Mouse (Mus musculus): ENCODE measurements at regions not wholly inside any gene's neighbourhood (a gene's known extent, or its start where the extent isn't known, plus 50 kb on each side); places are given as distances from the start of the nearest gene placed in this dataset.
"Not testable (repeated sequence)": the region's sequence is repeated elsewhere in the genome, so short reads cannot be mapped to it uniquely, and the experiment has no call there.

- DNase-seq (ENCODE audit: low read depth): no peak
Observed at GRCm38 (mm10) chr8:35020480-35020879, 745.1 kb upstream of the Gm19410 start.

DNA sequence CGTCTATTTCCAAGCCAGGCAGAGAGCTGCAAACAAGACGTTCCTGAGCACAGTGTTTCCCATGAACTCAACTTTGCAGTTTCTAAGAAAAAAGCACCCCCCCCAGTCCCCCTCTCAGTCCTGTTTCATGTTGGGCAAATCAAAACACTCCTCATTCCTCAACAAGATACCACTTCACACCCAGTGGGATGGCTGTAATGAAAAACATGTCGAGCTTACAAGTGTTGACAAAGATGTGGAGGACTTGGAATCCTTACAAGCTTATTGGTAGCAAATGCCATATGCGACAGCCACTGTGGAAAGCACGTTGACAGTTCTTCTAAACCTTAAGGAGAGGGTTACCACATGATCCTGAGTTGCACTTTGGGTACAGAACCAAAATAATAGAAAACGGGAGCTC, 742.9 kb upstream of the Gm19410 start:
- no peak for DNase-seq (ENCODE audit: low read depth)

DNA sequence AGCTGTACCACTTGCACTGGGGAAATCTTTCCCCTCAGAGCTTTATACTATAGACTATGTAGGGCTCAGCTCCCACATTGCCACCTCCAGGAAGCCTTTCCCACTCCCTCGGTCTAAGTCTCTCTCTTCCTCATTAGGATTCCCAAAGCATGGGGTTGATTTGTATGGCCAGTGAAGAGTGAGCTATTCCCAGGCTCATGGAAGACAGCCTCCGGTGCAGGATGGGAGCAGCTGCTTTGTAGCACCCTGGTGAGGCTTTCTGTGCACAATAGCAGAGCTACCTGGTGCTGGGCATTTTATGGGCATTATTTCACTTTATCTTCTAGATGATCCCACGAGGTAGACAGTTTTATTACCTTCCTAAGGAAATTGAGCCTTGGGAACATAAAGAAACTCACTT, 717.8 kb upstream of the Gm19410 start:
- no peak for DNase-seq (ENCODE audit: low read depth)

DNA sequence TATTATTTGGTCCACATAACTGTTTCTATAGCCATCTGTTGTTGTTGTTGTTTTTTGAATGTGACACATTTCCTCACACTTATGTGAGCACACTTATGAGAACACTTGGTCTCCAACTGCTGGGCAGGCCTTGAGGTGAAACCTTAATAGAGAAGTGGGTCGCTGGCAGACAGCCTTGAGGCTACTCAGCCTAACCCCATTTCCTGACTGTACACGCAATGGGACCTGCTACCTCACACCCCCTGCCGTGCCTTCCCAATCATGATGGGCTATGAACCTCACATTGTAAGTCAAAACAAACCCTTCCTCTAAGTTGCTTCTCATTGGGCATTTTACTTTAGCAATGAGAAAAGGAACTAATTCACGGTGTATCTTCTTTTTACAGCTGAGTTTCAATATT, 712.1 kb upstream of the Gm19410 start:
- no peak for DNase-seq (ENCODE audit: low read depth)

- DNase-seq (ENCODE audit: low read depth): no peak
Observed at GRCm38 (mm10) chr8:35061048-35061447, 704.5 kb upstream of the Gm19410 start.

DNA sequence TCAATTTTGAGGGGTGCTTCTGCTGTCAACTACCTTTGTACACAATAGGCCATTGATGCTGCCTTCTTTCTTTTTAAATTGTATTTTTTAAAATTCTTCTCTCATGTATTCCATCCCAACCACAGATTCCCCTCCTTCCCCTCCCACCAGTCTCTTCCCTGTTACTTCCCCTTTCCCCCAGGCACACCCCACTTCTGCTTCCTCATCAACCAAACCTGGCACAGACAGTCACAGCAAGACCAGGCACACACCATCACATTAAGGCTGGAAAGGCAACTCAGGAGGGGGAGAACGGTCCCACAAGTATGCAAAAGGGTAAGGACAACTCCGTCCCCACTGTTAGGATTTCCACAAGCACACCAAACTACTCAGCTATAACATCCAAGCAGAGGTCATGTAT, 697.4 kb upstream of the Gm19410 start:
- DNase-seq (ENCODE audit: low read depth): no peak

DNA sequence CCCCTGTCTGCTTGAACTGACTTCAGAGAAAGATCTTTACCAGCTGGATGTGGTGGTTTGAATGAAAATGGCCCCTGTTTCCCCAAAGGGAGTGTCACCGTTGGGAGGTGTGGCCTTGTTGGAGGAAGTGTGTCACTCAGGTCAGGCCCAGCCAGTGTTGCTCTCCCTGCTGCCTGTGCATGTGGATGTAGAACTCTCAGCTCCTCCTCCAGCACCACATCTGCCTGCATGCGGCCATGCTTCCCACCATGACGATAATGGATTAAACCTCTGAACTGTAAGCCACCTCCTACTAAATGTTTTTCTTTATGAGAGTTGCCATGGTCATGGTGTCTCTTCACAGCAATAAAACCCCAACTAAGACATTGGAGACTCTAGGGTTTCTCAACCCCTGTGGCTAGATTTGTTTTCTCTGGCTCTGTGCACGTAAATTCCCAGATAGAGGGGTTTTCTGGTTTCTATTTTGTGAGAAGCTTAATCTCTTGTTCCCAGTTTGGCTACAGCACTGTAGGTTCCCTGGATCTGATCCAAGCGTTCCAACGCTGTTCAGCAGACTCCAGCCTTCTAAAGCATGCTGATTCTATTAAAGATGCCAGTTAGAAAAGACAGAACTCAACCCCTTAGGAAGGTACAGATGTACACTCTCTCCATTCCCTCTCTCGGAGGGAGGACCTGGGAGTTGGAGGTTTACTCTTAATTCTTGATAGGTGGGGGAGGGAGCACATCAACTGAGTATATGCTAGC, 695.2 kb upstream of the Gm19410 start:
- no peak for DNase-seq (ENCODE audit: low read depth)

- DNase-seq (ENCODE audit: low read depth): no peak
Observed at GRCm38 (mm10) chr8:35075971-35076370, 689.6 kb upstream of the Gm19410 start.

DNA sequence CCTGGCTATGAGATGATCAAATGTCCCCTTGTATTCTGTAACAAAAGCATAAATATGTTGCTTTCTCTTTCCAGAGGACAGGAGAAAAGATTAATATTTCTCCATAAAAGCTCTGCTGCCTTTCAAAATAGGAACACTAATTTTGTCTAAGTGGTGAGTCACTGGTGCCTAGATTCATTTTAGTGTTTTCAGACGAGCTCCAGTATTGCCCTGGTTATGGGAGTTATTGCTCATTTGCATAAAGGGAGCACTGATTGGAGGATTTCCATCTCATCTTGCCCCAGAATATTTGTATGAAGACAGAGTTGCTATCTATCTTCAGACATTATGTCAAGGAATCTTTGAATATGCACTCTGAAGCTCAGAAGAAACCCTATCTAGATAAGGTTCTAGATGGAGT, 682.4 kb upstream of the Gm19410 start:
- no peak for DNase-seq (ENCODE audit: low read depth)

GRCm38 (mm10) chr8:35087070-35087469, 678.5 kb upstream of the Gm19410 start:
- DNase-seq (ENCODE audit: low read depth): no peak

DNA sequence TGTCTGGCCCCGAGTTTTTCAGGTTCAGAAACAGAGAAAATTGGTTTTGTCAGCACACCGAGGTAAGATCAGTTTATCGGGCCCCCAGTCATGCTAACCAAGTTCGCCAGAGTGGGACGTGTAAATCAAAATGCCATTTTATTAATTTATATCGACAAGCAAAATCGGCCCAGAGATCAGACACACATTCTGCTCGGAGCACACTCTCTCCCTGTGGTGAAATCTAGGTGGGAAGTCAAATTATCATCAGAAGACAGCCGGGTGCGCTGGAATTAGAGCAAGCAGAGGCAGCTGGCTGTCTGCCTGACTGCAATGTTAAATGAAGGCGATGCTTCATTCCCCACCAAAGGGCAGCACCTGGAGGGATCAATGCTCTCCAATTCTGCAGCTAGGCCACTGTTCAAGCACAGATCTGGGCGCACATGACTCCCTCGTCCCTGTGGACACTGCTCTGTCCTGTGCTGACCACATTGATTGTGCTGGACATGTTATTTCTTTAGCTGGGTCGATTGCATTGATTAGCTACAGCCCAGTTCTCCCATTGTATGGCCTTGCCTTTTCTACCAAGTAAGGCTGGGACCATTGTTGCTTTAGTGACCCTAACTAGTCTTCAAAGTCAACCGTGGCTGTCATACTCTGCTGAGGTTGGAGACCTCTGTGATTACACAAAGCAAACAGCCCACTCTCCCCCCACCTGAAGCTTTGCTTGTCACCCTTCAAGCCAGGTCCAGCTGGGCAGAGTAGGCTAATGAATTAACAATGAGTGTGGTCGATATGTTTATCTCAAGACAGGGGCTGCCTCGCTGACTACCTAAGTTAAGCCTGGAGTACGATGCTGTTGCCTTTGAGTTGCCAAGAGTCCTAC, 677.0 kb upstream of the Gm19410 start:
- no peak for DNase-seq (ENCODE audit: low read depth)

GRCm38 (mm10) chr8:35089519-35089918, 676.1 kb upstream of the Gm19410 start:
- DNase-seq (ENCODE audit: low read depth): no peak

- DNase-seq (ENCODE audit: low read depth): no peak
Observed at GRCm38 (mm10) chr8:35101701-35102100, 663.9 kb upstream of the Gm19410 start.

DNA sequence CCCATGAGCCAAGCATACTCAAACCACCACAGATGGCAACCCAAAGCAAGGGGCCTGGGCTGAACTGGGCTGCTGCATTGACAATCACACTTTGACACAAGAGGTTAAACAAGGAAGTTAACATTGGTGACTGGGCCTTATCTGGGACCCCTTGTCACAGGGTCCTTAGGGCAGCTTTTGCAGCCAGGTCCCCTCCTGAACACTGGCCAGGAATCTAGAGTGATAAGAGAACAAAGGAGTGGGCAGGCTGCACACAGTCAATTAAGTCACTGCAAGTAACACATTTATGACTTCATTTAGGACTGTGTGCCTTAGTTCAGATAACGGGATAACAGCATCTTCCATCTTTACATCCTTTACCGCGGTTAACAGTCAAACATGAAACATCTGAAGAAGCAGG, 663.5 kb upstream of the Gm19410 start:
- not testable (repeated sequence) for DNase-seq (ENCODE audit: low read depth)

DNA sequence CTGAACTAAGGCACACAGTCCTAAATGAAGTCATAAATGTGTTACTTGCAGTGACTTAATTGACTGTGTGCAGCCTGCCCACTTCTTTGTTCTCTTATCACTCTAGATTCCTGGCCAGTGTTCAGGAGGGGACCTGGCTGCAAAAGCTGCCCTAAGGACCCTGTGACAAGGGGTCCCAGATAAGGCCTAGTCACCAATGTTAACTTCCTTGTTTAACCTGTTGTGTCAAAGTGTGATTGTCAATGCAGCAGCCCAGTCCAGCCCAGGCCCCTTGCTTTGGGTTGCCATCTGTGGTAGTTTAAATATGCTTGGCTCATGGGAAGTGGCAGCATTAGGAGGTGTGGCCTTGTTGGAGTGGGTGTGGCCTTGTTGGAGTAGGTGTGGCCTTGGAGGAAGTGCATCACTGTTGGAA, 661.1 kb upstream of the Gm19410 start:
- not testable (repeated sequence) for DNase-seq (ENCODE audit: low read depth)

DNA sequence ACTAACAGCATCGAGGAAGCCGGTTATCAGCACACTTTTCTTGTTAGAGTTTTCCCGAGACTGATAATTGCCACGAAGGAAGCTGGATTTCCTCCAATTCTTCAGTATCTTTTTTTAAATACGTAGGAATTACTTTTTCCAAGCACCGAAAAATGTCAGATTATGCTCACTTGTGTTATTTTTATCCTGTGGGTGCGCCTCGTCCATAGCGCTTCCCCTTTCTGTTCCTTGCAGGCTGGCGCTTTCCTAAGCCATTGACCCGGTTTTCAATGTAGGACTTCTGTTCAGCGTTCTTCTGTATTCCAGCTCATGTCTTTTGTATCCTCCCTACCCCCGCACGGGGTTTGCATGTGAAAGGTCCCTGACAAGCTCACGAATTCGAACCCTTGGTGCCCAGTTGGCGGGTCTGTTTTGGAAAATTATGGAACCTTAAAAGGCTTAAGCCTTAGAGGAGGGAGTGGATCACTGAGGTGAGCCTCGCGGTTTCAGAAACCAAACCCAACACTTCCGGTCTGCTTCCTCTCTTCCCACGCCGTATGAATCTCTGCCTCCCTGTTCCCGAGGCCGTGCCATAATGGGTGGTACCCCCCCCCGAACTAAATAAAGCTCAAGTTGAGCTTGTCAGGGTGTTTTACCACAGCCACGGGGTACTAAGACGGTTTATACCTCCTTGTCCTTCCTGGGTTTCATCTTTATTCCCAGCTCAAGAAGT, 655.9 kb upstream of the Gm19410 start:
- DNase-seq (ENCODE audit: low read depth): no peak

DNA sequence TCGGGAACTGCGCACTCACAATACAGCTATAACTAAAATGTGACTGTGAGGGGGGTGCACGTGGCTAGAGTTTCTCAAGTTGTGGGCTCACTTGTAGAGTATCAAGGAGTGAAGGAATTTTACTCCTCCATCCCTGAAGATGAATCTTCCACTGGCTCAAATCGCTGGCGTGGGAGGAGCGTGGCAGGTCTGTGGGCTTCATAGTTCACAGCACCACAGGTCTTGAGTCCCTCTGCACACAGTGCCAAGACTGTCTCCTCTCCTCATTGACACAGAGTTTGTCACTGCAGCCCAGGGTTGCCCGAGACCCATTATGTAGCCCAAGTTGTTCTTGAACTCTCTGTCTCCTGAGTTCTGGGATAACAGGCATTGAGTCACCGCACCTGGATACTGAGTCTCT, 655.3 kb upstream of the Gm19410 start:
- no peak for DNase-seq (ENCODE audit: low read depth)

GRCm38 (mm10) chr8:35111130-35111529, 654.5 kb upstream of the Gm19410 start:
- DNase-seq (ENCODE audit: low read depth): no peak

DNA sequence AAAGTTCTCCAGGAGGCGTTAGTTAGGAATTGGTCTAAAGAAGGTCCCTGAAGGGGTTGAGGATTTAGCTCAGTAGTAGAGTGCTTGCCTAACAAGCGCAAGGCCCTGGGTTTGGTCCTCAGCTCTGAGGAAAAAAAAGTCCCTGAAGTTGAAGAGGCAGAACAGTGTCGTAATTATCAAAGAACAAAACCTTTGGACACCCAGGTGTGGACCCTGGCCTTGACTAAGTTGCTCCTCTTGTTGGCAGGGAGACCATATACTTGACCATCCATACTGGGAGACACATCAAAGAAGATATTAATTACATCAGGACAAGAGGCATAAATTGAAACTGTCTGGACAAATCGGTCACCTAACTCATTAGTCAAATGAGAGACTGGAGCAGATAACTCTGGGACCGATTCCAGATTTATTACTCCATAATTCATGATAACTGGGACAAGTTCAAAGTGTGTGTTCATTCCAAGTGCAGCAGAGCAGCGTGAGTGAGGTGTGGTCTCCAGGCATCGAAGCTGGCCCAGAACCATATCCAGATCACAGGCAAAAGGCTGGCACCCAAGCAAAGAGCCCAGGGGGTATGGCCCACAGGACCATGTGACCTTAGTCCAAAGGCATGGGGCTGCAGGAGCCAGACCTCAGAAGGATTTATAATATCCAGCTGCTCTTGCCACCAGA, 652.9 kb upstream of the Gm19410 start:
- DNase-seq (ENCODE audit: low read depth): no peak

DNA sequence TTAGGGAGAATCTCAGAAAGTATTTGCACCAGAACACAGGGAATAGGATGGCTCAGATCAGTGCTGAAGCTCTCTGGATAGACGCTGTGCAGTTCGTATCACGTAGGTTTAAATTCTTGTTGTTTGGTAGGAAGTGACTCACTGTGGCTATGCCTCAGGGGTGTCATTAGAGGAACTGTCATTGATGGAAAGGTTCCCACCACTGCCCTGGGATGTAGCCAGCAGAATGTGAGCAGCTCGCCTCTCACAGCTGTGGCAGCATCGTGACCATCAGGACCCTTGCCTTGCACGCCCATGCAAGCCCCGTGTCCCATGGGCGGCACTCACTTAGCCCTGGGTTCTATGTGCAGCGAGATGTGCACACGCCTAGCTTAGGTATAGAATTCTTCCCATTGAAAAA, 651.6 kb upstream of the Gm19410 start:
- no peak for DNase-seq (ENCODE audit: low read depth)

DNA sequence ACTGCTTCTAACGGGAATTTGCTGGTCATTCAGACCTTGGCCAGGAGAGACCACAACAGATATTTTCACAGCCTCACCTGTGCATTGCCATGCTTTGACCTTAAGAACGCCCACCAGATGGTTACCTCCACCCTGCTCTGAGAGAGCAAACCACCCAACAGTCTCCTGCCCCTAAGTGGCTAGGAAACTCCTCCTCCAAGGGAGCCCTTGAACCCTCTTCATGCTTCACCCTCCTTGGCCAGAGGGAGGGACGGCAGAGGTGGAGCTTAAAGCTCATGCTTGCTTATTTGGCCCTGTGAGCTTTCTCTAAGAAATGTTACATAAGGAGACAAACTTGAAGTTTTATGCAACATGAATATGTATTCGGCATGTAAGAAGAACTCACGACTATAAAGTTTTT, 645.0 kb upstream of the Gm19410 start:
- no peak for DNase-seq (ENCODE audit: low read depth)

DNA sequence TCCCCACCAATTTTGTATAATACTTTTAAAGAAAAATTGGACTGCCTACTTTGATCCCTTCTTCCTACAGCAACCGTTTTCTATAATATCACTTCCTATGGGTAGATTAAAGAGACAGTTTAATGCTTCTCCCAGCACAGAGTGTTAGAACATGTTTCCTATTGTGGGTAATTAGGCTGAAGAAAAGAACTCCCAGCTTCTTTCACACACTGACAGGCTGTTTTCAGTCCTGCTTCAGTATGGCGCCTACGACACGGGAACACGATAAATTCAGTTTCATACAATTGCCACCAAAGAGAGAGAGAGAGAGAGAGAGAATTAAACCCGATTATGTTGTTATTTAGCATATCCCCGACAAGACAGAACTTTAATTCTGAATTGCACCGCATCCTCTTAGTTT, 644.5 kb upstream of the Gm19410 start:
- DNase-seq (ENCODE audit: low read depth): no peak
